Mouse (Mus musculus) MEL (cell line): ENCODE measurements at regions not wholly inside any gene's neighbourhood (a gene's known extent, or its start where the extent isn't known, plus 50 kb on each side); places are given as distances from the start of the nearest gene placed in this dataset.

ENCODE experiments used
- DNase-seq: peaks from one replicate; pipeline ENCODE4 v3.0.0; 2011; ENCODE audit warnings: low read depth, low spot score
- H3K27ac ChIP-seq: 2 replicates; pipeline ENCODE4 v1.5.1; 2012; ENCODE audit warnings: low read depth, mild to moderate bottlenecking, control low read depth, low read length, moderate library complexity; ENCODE audit not compliant: control insufficient read depth
- H3K27me3 ChIP-seq, 2 experiments: fragments of 150-350 bp in 1 of 2; sonication (generic) in 1 of 2; 2 replicates each; pipeline ENCODE4 v1.6.1; 2012; ENCODE audit warnings: low read length in 2 of 2, mild to moderate bottlenecking in 2 of 2, improper control_type of control experiment in 1 of 2, moderate library complexity in 1 of 2; ENCODE audit not compliant: insufficient read depth in 2 of 2, control insufficient read depth in 1 of 2
- H3K36me3 ChIP-seq, 2 experiments: 2 replicates each; pipeline ENCODE4 v1.6.1; 2012 to 2014; ENCODE audit warnings: low read length in 2 of 2, improper control_type of control experiment in 1 of 2, inconsistent platforms in 1 of 2, mild to moderate bottlenecking in 1 of 2; ENCODE audit not compliant: insufficient read depth in 2 of 2, control insufficient read depth in 1 of 2
- H3K4me1 ChIP-seq, 2 experiments: fragments of 150-350 bp in 1 of 2; sonication (generic) in 1 of 2; 2 replicates each; pipeline ENCODE4 v1.6.1; 2012; ENCODE audit warnings: low read length in 2 of 2, improper control_type of control experiment in 1 of 2, mild to moderate bottlenecking in 1 of 2; ENCODE audit not compliant: insufficient read depth in 2 of 2, control insufficient read depth in 1 of 2
- H3K4me3 ChIP-seq, 2 experiments: fragments of 150-350 bp in 1 of 2; sonication (generic) in 1 of 2; 2 replicates each; pipeline ENCODE4 v1.5.1; 2012; ENCODE audit warnings: low read depth in 2 of 2, low read length in 2 of 2, mild to moderate bottlenecking in 2 of 2, moderate library complexity in 2 of 2, control low read depth in 1 of 2, improper control_type of control experiment in 1 of 2; ENCODE audit not compliant: control insufficient read depth in 1 of 2, insufficient read depth in 1 of 2
- H3K79me2 ChIP-seq: 2 replicates; pipeline ENCODE4 v1.6.1; 2012; ENCODE audit warnings: mild to moderate bottlenecking, low read length, moderate library complexity; ENCODE audit not compliant: control insufficient read depth, poor library complexity, insufficient read depth
- H3K9ac ChIP-seq: 2 replicates; pipeline ENCODE4 v1.6.1; 2012; ENCODE audit warnings: low read depth, mild to moderate bottlenecking, control low read depth, low read length, moderate library complexity; ENCODE audit not compliant: control insufficient read depth, poor library complexity, severe bottlenecking
- H3K9me3 ChIP-seq: fragments of 150-350 bp; sonication (generic); replicated peaks from 2 replicates; pipeline ENCODE4 v1.6.1; 2012; ENCODE audit warnings: mild to moderate bottlenecking, low read length, improper control_type of control experiment, moderate library complexity; ENCODE audit not compliant: insufficient read depth
- ELF1 ChIP-seq: IDR thresholded peaks from 2 replicates; pipeline ENCODE4 v1.6.1; 2014; ENCODE audit warnings: low read depth, mild to moderate bottlenecking, inconsistent platforms, low read length, improper control_type of control experiment, moderate library complexity
- EP300 ChIP-seq, 2 experiments: IDR thresholded peaks; 2 replicates each; pipeline ENCODE4 v1.6.1; 2011; ENCODE audit warnings: improper control_type of control experiment in 2 of 2, low read length in 2 of 2, low read depth in 1 of 2, mild to moderate bottlenecking in 1 of 2
- ETS1 ChIP-seq: IDR thresholded peaks from 2 replicates; pipeline ENCODE4 v1.6.1; 2012; ENCODE audit warnings: low read depth, mild to moderate bottlenecking, inconsistent platforms, low read length, improper control_type of control experiment, moderate library complexity
- GABPA ChIP-seq: IDR thresholded peaks from 2 replicates; pipeline ENCODE4 v1.6.1; 2012; ENCODE audit warnings: low read depth, mild to moderate bottlenecking, inconsistent platforms, low read length, improper control_type of control experiment, moderate library complexity
- GATA1 ChIP-seq: IDR thresholded peaks from 2 replicates; pipeline ENCODE4 v1.6.1; 2011; ENCODE audit warnings: low read depth, low read length, improper control_type of control experiment
- JUND ChIP-seq: IDR thresholded peaks from 2 replicates; pipeline ENCODE4 v1.6.1; 2011; ENCODE audit warnings: low read depth, mild to moderate bottlenecking, improper control_type of control experiment, low read length
- MAX ChIP-seq: IDR thresholded peaks from 2 replicates; pipeline ENCODE4 v1.6.1; 2011; ENCODE audit warnings: low read length, improper control_type of control experiment
- MEF2A ChIP-seq: IDR thresholded peaks from 2 replicates; pipeline ENCODE4 v1.6.1; 2014; ENCODE audit warnings: low read depth, mild to moderate bottlenecking, inconsistent platforms, low read length, improper control_type of control experiment; ENCODE audit not compliant: poor library complexity, insufficient replicate concordance, severe bottlenecking; ENCODE audit errors: extremely low read depth
- MYB ChIP-seq: IDR thresholded peaks from 2 replicates; pipeline ENCODE4 v1.6.1; 2011; ENCODE audit warnings: mild to moderate bottlenecking, low read depth, low read length, improper control_type of control experiment
- POLR2AphosphoS2 ChIP-seq: IDR thresholded peaks from 2 replicates; pipeline ENCODE4 v1.6.1; 2011; ENCODE audit warnings: low read length, improper control_type of control experiment
- RCOR1 ChIP-seq: IDR thresholded peaks from 2 replicates; pipeline ENCODE4 v1.6.1; 2012; ENCODE audit warnings: low read depth, mild to moderate bottlenecking, inconsistent platforms, low read length, improper control_type of control experiment
- SIN3A ChIP-seq: IDR thresholded peaks from 2 replicates; pipeline ENCODE4 v1.6.1; 2012; ENCODE audit warnings: low read length, improper control_type of control experiment, inconsistent platforms
- TAL1 ChIP-seq: IDR thresholded peaks from 2 replicates; pipeline ENCODE4 v1.6.1; 2012; ENCODE audit warnings: mild to moderate bottlenecking, inconsistent platforms, low read length, moderate library complexity, mixed read lengths
- TBP ChIP-seq: IDR thresholded peaks from 2 replicates; pipeline ENCODE4 v1.8.0; 2011; ENCODE audit warnings: low read depth, low read length, improper control_type of control experiment
- USF1 ChIP-seq: IDR thresholded peaks from 2 replicates; pipeline ENCODE4 v1.6.1; 2014; ENCODE audit warnings: low read depth, mild to moderate bottlenecking, inconsistent platforms, low read length, improper control_type of control experiment, moderate library complexity
- ZC3H11A ChIP-seq: IDR thresholded peaks from 2 replicates; pipeline ENCODE4 v1.6.1; 2012; ENCODE audit warnings: low read depth, mild to moderate bottlenecking, inconsistent platforms, low read length, improper control_type of control experiment
- ZMIZ1 ChIP-seq: IDR thresholded peaks from 2 replicates; pipeline ENCODE4 v1.6.1; 2012; ENCODE audit warnings: low read depth, mild to moderate bottlenecking, inconsistent platforms, low read length, improper control_type of control experiment, moderate library complexity
- ZNF384 ChIP-seq: IDR thresholded peaks from 2 replicates; pipeline ENCODE4 v1.6.1; 2012; ENCODE audit warnings: low read depth, mild to moderate bottlenecking, inconsistent platforms, low read length, improper control_type of control experiment

DNA sequence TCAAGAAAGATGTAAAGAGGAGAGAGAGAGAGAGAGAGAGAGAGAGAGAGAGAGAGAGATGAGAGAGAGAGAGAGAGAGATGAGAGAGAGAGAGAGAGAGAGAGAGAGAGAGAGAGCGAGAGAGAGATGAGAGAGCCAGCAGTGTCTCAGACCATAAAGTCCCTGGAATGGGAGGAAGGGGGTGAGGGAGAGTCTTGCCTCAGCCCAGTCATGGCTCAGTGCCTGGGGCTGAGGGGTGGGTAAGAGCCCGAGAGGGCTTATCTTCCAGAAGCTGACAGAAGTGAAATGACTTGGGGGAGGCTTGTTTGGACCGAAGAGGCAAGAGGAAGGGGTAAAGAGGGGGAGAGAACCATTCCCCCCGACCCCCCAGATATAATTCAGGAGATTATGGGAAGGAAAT lies 79.6 kb downstream of the Hif1an start:
- no peak overlapping the region for H3K4me3 ChIP-seq
- DNase-seq: no peak
- no peak overlapping the region for H3K27ac ChIP-seq
- H3K9ac ChIP-seq: no peak overlapping the region
- TF ChIP-seq ZNF384: no peak
- no peak for TF ChIP-seq MEF2A
- TF ChIP-seq USF1: no peak
- TF ChIP-seq SIN3A: no peak
- TF ChIP-seq EP300 (IDR thresholded peaks at IDR 0.05; ENCODE audit: low read depth in 1 of 2, low read length in 2 of 2): no peak
- TF ChIP-seq, all 39 proteins: peak for 0
- Histone ChIP-seq H3K79me2 (no peaks in the 10 kb centered on the region), H3K4me1 (no peaks in the 10 kb centered on the region), H3K9me3 (no peaks in the 10 kb centered on the region), H3K36me3 (no peaks in the 10 kb centered on the region), H3K27me3 (peaks cover 3 to 6% of the 10 kb centered on the region in 2 experiments)

DNA sequence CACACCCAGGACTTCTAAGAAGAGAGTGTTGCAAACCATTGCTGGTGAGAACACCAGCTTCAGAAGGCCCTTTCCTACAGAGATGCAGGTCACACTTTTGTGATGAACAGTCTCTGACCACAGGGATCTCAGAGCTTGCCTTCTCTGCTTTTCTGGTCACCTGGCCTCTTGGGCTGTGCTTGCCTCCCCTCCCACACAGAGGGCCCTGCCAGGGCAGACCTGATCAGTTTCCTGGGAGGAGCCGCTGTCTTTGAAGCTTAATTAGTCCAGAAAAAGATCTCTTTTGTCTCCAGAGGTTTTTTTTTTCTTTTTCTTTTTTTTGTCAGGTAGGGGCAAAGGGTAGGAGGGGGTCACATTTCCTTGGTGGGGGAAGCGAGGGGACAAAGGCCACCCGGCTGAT lies 81.7 kb downstream of the Hif1an start:
- no peaks in the 10 kb centered on the region for H3K9me3 ChIP-seq
- no peak for TF ChIP-seq RCOR1
- no peak for TF ChIP-seq GABPA
- TF ChIP-seq MYB: no peak
- TF ChIP-seq EP300 (IDR thresholded peaks at IDR 0.05; ENCODE audit: low read depth in 1 of 2, low read length in 2 of 2): no peak
- no peak for TF ChIP-seq ELF1
- TF ChIP-seq TBP: no peak
- TF ChIP-seq ETS1: no peak
- TF ChIP-seq GATA1: no peak
- no peak for TF ChIP-seq ZMIZ1
- TF ChIP-seq MAX: no peak
- TF ChIP-seq JUND: no peak
- TF ChIP-seq ZC3H11A: no peak
- no peak for TF ChIP-seq TAL1
- TF ChIP-seq SIN3A: no peak
- TF ChIP-seq ZNF384: no peak
- TF ChIP-seq POLR2AphosphoS2: no peak
- no peak for TF ChIP-seq USF1
- no peak for DNase-seq
- no peaks in the 10 kb centered on the region for H3K36me3 ChIP-seq
- no peaks in the 10 kb centered on the region for H3K4me1 ChIP-seq
- no peak overlapping the region for H3K9ac ChIP-seq
- no peaks in the 10 kb centered on the region for H3K79me2 ChIP-seq
- peaks cover 3 to 6% of the 10 kb centered on the region in 2 experiments for H3K27me3 ChIP-seq
- H3K27ac ChIP-seq: no peak overlapping the region
- no peak overlapping the region for H3K4me3 ChIP-seq
